ENCODE assay signal across 23 mouse cellular contexts in genomic region chr4:31553780-31554394, GRCm38 (mm10).
"Had no signal": no experiment of that assay in that cellular context is flagged by ENCODE, and none has a peak within 500 bp of the region (broad histone marks: within the 10 kb centered on the region; RNA-seq: fewer than 3 reads in every experiment).

No protein-coding gene starts in this region.

- H3K27ac ChIP-seq: heart, embryonic 13.5 days; heart, embryonic 15.5 days; hindbrain, embryonic 13.5 days; hindbrain, embryonic 15.5 days; hindbrain, postnatal 0 days; kidney, postnatal 0 days; limb, embryonic 13.5 days; limb, embryonic 15.5 days; liver, embryonic 12.5 days had no signal

- ATAC-seq: hindbrain, postnatal 0 days; intestine, embryonic 16.5 days; liver, embryonic 12.5 days had no signal

- DNase-seq: gastrocnemius, postnatal 14 days; gastrocnemius, postnatal 36 days; heart, adult 18-20 months; heart, postnatal 14 days; heart, postnatal 36 days; kidney, adult 18-20 months; kidney, adult 8-10 months; kidney, postnatal 14 days; kidney, postnatal 36 days; layer of hippocampus, adult 9-11 months; layer of hippocampus, postnatal 36 days; left cerebral cortex, postnatal 4 days had no signal

- H3K4me2 ChIP-seq: heart, embryonic 11.5 days; heart, embryonic 13.5 days; heart, embryonic 15.5 days; hindbrain, embryonic 13.5 days; hindbrain, embryonic 15.5 days; limb, embryonic 13.5 days; limb, embryonic 15.5 days; liver, embryonic 12.5 days had no signal

- H3K4me3 ChIP-seq: heart, embryonic 13.5 days; heart, embryonic 15.5 days; hindbrain, embryonic 13.5 days; hindbrain, embryonic 15.5 days; limb, embryonic 13.5 days; limb, embryonic 15.5 days; liver, embryonic 12.5 days had no signal

- H3K27me3 ChIP-seq: heart, embryonic 13.5 days; heart, embryonic 15.5 days; hindbrain, embryonic 13.5 days; hindbrain, embryonic 15.5 days; limb, embryonic 13.5 days; limb, embryonic 15.5 days; liver, embryonic 12.5 days had no signal

- H3K9me3 ChIP-seq: heart, embryonic 13.5 days; heart, embryonic 15.5 days; hindbrain, embryonic 13.5 days; hindbrain, embryonic 15.5 days; limb, embryonic 13.5 days; limb, embryonic 15.5 days; liver, embryonic 12.5 days had no signal

- H3K9ac ChIP-seq: heart, embryonic 13.5 days; heart, embryonic 15.5 days; hindbrain, embryonic 13.5 days; hindbrain, embryonic 15.5 days; limb, embryonic 13.5 days; limb, embryonic 15.5 days; liver, embryonic 12.5 days had no signal

- H3K4me1 ChIP-seq: heart, embryonic 15.5 days; hindbrain, embryonic 13.5 days; hindbrain, embryonic 15.5 days; limb, embryonic 15.5 days; liver, embryonic 12.5 days had no signal

- H3K36me3 ChIP-seq: heart, embryonic 13.5 days; heart, embryonic 15.5 days; hindbrain, embryonic 13.5 days; hindbrain, embryonic 15.5 days; limb, embryonic 13.5 days; limb, embryonic 15.5 days; liver, embryonic 12.5 days had no signal
